Mouse (Mus musculus) bone marrow macrophage, adult 2 months (primary cell): ENCODE results near the gene Fxn.

Experiments
- CTCF ChIP-seq: IDR thresholded peaks from 2 replicates; pipeline ENCODE4 v1.5.1; 2012; ENCODE audit warnings: low read depth, mild to moderate bottlenecking, low read length, moderate library complexity
- POLR2A ChIP-seq: IDR thresholded peaks from 2 replicates; pipeline ENCODE4 v1.6.1; 2012; ENCODE audit warnings: mild to moderate bottlenecking, low read depth, low read length, borderline replicate concordance

GRCm38 (mm10) chr19:24268531-24268930, 11.9 kb downstream of the Fxn start:
- TF ChIP-seq CTCF (no peak), POLR2A (no peak)
